Mouse (Mus musculus) forebrain, embryonic 11.5 days (tissue): ENCODE data around the gene Gm7358. TPM values are rescaled to one million over a fixed set of nuclear protein-coding genes. Genes with fewer than 3 reads are reported as not detected.
"Not testable (repeated sequence)": the region's sequence is repeated elsewhere in the genome, so short reads cannot be mapped to it uniquely, and the experiment has no call there.

Experiments
- ATAC-seq: fragments of 200-750 bp; cut with Nextera tagmentation; replicated peaks from 2 replicates; pipeline ENCODE4 v1.8.0; 2017; ENCODE audit warnings: moderate TSS enrichment; ENCODE audit not compliant: low FRiP score
- DNase-seq: peaks from one replicate; pipeline ENCODE4 v3.0.0-alpha.2; 2017; ENCODE audit warnings: low spot score
- H3K27ac ChIP-seq: fragments of 300-500 bp; sonication (generic); 2 replicates; pipeline ENCODE4 v1.5.1; 2014; ENCODE audit warnings: low read depth, low read length
- H3K27me3 ChIP-seq: fragments of 300-500 bp; sonication (generic); 2 replicates; pipeline ENCODE4 v1.6.1; 2014; ENCODE audit warnings: mild to moderate bottlenecking, low read length, mixed read lengths; ENCODE audit not compliant: control insufficient read depth, insufficient read depth
- H3K36me3 ChIP-seq: fragments of 300-500 bp; sonication (generic); 2 replicates; pipeline ENCODE4 v1.6.1; 2014; ENCODE audit warnings: mild to moderate bottlenecking, low read length, moderate library complexity, mixed read lengths; ENCODE audit not compliant: control insufficient read depth, insufficient read depth
- H3K4me1 ChIP-seq: fragments of 300-500 bp; sonication (generic); replicated peaks from 2 replicates; pipeline ENCODE4 v1.6.1; 2014; ENCODE audit warnings: low read length, mixed read lengths; ENCODE audit not compliant: control insufficient read depth, insufficient read depth
- H3K4me2 ChIP-seq: fragments of 300-500 bp; sonication (generic); 2 replicates; pipeline ENCODE4 v1.6.1; 2014; ENCODE audit warnings: low read depth, mild to moderate bottlenecking, low read length, moderate library complexity, mixed read lengths; ENCODE audit not compliant: severe bottlenecking
- H3K4me3 ChIP-seq: fragments of 300-500 bp; sonication (generic); 2 replicates; pipeline ENCODE4 v1.5.1; 2014; ENCODE audit warnings: low read depth, low read length
- H3K9ac ChIP-seq: fragments of 300-500 bp; sonication (generic); 2 replicates; pipeline ENCODE4 v1.6.1; 2014; ENCODE audit warnings: low read length
- H3K9me3 ChIP-seq: fragments of 300-500 bp; sonication (generic); 2 replicates; pipeline ENCODE4 v1.6.1; 2016; ENCODE audit warnings: low read length, mixed read lengths; ENCODE audit not compliant: control insufficient read depth
- WGBS: fragments of 180-500 bp; shearing (Covaris S2); extraction: QIAGEN DNeasy Blood & Tissue Kit; methylation state at CpG from one replicate; pipeline ENCODE4 v1.1.7; 2014; 5-methylcytosine and 5-hydroxymethylcytosine counted together
- polyA plus RNA-seq: library from polyadenylated mRNA; unstranded; fragments of >200 nt; fragmentation: Nextera tagmentation; extraction: Ambion mirVana; gene quantifications from 2 replicates; pipeline ENCODE4 v1.2.1, GENCODE M21; 2014

Gene Gm7358
- not detected in 2 replicates for polyA plus RNA-seq

- not testable (repeated sequence) for H3K4me2 ChIP-seq, H3K4me3 ChIP-seq, DNase-seq, ATAC-seq, H3K27ac ChIP-seq, H3K9ac ChIP-seq, H3K36me3 ChIP-seq, H3K4me1 ChIP-seq, H3K27me3 ChIP-seq, H3K9me3 ChIP-seq
- WGBS: 60% methylated on average over 1 of the region's 2 CpGs
Measured at GRCm38 (mm10) chr17:14059431-14059830, at the start of gene Gm7358. Gene Gm7358 (minus strand): TSS chr17:14059531.

- not testable (repeated sequence) for H3K4me1 ChIP-seq, H3K36me3 ChIP-seq, H3K27me3 ChIP-seq, H3K4me2 ChIP-seq, DNase-seq, H3K27ac ChIP-seq, ATAC-seq, H3K4me3 ChIP-seq, H3K9ac ChIP-seq, H3K9me3 ChIP-seq
- 26% methylated on average over 3 of the region's 3 CpGs for WGBS
Measured at GRCm38 (mm10) chr17:14103018-14103417, 43.7 kb upstream of the Gm7358 start.

GRCm38 (mm10) chr17:14101446-14101980 lies 42.2 kb upstream of the Gm7358 start:
- DNase-seq, H3K9ac ChIP-seq, ATAC-seq, H3K36me3 ChIP-seq, H3K9me3 ChIP-seq, H3K27me3 ChIP-seq, H3K4me2 ChIP-seq, H3K27ac ChIP-seq, H3K4me1 ChIP-seq, H3K4me3 ChIP-seq: not testable (repeated sequence)
- 21% methylated on average over 1 of the region's 1 CpGs for WGBS

- not testable (repeated sequence) for ATAC-seq, DNase-seq, H3K4me1 ChIP-seq, H3K4me3 ChIP-seq, H3K4me2 ChIP-seq, H3K27me3 ChIP-seq, H3K9me3 ChIP-seq, H3K27ac ChIP-seq, H3K9ac ChIP-seq, H3K36me3 ChIP-seq
- 59% methylated on average over 3 of the region's 3 CpGs for WGBS
Measured at GRCm38 (mm10) chr17:14099886-14100285, 40.6 kb upstream of the Gm7358 start.

GRCm38 (mm10) chr17:14094165-14094564 lies 34.8 kb upstream of the Gm7358 start:
- H3K27ac ChIP-seq, H3K27me3 ChIP-seq, H3K4me3 ChIP-seq, H3K4me2 ChIP-seq, DNase-seq, H3K9me3 ChIP-seq, H3K4me1 ChIP-seq, H3K36me3 ChIP-seq, H3K9ac ChIP-seq, ATAC-seq: not testable (repeated sequence)
- WGBS: 52% methylated on average over 3 of the region's 7 CpGs

- not testable (repeated sequence) for DNase-seq, H3K27me3 ChIP-seq, ATAC-seq, H3K4me1 ChIP-seq, H3K27ac ChIP-seq, H3K4me2 ChIP-seq, H3K36me3 ChIP-seq, H3K9ac ChIP-seq, H3K9me3 ChIP-seq, H3K4me3 ChIP-seq
- 10% methylated on average over 1 of the region's 1 CpGs for WGBS
Measured at GRCm38 (mm10) chr17:14086629-14087028, 27.3 kb upstream of the Gm7358 start.

GRCm38 (mm10) chr17:14041880-14042279 lies 17.5 kb downstream of the Gm7358 start:
- WGBS: 67% methylated on average over 1 of the region's 2 CpGs

GRCm38 (mm10) chr17:14037012-14037411 lies 22.3 kb downstream of the Gm7358 start:
- H3K4me2 ChIP-seq, ATAC-seq, H3K4me3 ChIP-seq, H3K27me3 ChIP-seq, H3K9me3 ChIP-seq, DNase-seq, H3K36me3 ChIP-seq, H3K9ac ChIP-seq, H3K27ac ChIP-seq, H3K4me1 ChIP-seq: not testable (repeated sequence)
- WGBS: 83% methylated on average over 1 of the region's 2 CpGs

More at GRCm38 (mm10) chr17:14041880-14042279, 17.5 kb downstream of the Gm7358 start:
- not testable (repeated sequence) for ATAC-seq, H3K27me3 ChIP-seq, DNase-seq, H3K27ac ChIP-seq, H3K9me3 ChIP-seq, H3K36me3 ChIP-seq, H3K4me1 ChIP-seq, H3K9ac ChIP-seq, H3K4me2 ChIP-seq, H3K4me3 ChIP-seq

GRCm38 (mm10) chr17:14036113-14036512 lies 23.2 kb downstream of the Gm7358 start:
- H3K4me2 ChIP-seq, H3K4me1 ChIP-seq, H3K4me3 ChIP-seq, ATAC-seq, H3K27ac ChIP-seq, H3K9ac ChIP-seq, H3K36me3 ChIP-seq, DNase-seq, H3K27me3 ChIP-seq, H3K9me3 ChIP-seq: not testable (repeated sequence)
- 83% methylated on average over 4 of the region's 4 CpGs for WGBS
